Mouse (Mus musculus) hindbrain, embryonic 10.5 days (tissue): ENCODE measurements around the gene Trappc2. TPM values are rescaled to one million over a fixed set of nuclear protein-coding genes. Genes with fewer than 3 reads are reported as not detected.

ENCODE experiments used
- DNase-seq: peaks from one replicate; pipeline ENCODE4 v3.0.0-alpha.2; 2017; ENCODE audit warnings: low spot score
- H3K27ac ChIP-seq: fragments of 300-500 bp; sonication (generic); 2 replicates; pipeline ENCODE4 v1.5.1; 2016; ENCODE audit warnings: mild to moderate bottlenecking, moderate library complexity
- H3K27me3 ChIP-seq: fragments of 300-500 bp; sonication (generic); 2 replicates; pipeline ENCODE4 v1.6.1; 2016; ENCODE audit warnings: mild to moderate bottlenecking; ENCODE audit not compliant: poor library complexity, insufficient read depth, severe bottlenecking
- H3K36me3 ChIP-seq: fragments of 300-500 bp; sonication (generic); 2 replicates; pipeline ENCODE4 v1.6.1; 2016; ENCODE audit warnings: mild to moderate bottlenecking, moderate library complexity
- H3K4me1 ChIP-seq: fragments of 300-500 bp; sonication (generic); replicated peaks from 2 replicates; pipeline ENCODE4 v1.6.1; 2016; ENCODE audit warnings: mild to moderate bottlenecking
- H3K4me3 ChIP-seq: fragments of 300-500 bp; sonication (generic); 2 replicates; pipeline ENCODE4 v1.5.1; 2016; ENCODE audit warnings: mild to moderate bottlenecking, moderate library complexity
- H3K9me3 ChIP-seq: fragments of 300-500 bp; sonication (generic); 2 replicates; pipeline ENCODE4 v1.6.1; 2016; ENCODE audit warnings: mild to moderate bottlenecking, moderate library complexity
- WGBS: fragments of 180-500 bp; shearing (Covaris S2); methylation state at CpG from one replicate; pipeline ENCODE4 v1.1.7; 2016; 5-methylcytosine and 5-hydroxymethylcytosine counted together
- polyA plus RNA-seq: library from polyadenylated mRNA; unstranded; fragments of >200 nt; fragmentation: Nextera tagmentation; extraction: Ambion mirVana; gene quantifications from 2 replicates; pipeline ENCODE4 v1.2.1, GENCODE M21; 2016

Trappc2 gene
- 37.0 and 43.5 TPM in 2 replicates for polyA plus RNA-seq

DNA sequence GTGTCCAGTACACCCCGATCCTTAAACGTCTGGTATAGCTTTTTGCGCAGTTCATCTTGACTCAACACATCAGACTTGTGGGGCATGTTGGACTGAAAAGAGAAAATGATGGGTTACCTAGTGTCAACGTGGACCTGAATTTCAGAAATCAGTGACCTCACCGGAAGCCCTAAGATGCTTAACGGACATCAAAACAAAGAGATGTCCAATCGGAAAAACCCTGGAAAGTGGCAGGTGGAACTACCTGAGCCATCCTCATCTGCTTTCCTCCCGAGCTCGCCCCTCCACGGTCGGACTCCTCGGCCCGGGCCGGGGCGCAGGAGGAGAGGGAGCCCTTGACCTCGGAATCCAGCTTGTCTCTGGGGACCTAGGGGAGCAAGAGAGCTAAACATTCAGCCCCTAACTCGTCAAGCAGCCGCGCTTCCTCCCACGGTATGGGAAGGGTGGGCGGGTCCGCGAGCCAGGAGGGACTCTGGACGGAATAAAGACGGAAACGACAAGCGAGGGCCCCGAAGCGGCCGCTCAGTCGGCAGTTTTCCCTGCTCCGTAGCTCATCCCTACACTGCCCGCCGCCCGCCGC is at the start of gene Trappc2:
TSS of gene Trappc2 (plus strand) at position 539 of the 580 bp plus-strand sequence.
- Histone ChIP-seq H3K4me1 (peaks cover 12% of the 10 kb centered on the region; the same call in 1 of the 2 replicates), H3K36me3 (peaks cover under 1% of the 10 kb centered on the region; the same call in 1 of the 2 replicates), H3K9me3 (no peaks in the 10 kb centered on the region), H3K4me3 (peak within 1 kb of the TSS; percentile 64), H3K27me3 (peaks cover 56% of the 10 kb centered on the region), H3K27ac (peak within 1 kb of the TSS; percentile 92)
- peak; percentile 2 for DNase-seq
- 13% methylated on average over 34 of the region's 36 CpGs for WGBS

DNA sequence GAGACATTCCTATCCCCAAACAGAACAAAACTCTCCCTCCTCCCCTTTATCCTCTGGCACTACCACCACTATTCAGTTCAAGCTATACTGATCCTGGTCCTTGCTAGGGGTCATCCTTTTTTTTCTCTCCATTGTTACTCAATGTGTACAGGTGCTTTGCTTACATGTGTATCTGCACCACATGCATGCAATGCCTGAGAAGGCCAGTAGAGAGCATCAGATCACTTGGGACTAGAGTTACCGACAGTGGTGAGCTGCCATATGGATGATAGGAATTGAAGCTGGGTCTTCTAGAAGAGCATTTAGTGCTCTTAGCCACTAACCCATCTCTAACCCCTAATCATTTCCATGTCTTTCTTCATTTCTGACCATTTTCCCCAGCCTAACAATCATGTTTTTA is 46.6 kb upstream of the Trappc2 start:
- Histone ChIP-seq H3K27me3 (peaks cover 34% of the 10 kb centered on the region), H3K36me3 (peaks cover 12% of the 10 kb centered on the region), H3K9me3 (no peaks in the 10 kb centered on the region), H3K4me3 (no peak overlapping the region), H3K27ac (no peak overlapping the region), H3K4me1 (no peaks in the 10 kb centered on the region)
- no peak for DNase-seq
- WGBS: 79% methylated on average over 1 of the region's 1 CpGs

- Histone ChIP-seq H3K9me3 (no peaks in the 10 kb centered on the region), H3K4me1 (no peaks in the 10 kb centered on the region), H3K36me3 (peaks cover 44% of the 10 kb centered on the region), H3K27ac (no peak overlapping the region), H3K4me3 (no peak overlapping the region), H3K27me3 (peaks cover 40% of the 10 kb centered on the region)
- no peak for DNase-seq
These were observed 32.5 kb upstream of the Trappc2 start for GRCm38 (mm10) chrX:166407865-166408264.

DNA sequence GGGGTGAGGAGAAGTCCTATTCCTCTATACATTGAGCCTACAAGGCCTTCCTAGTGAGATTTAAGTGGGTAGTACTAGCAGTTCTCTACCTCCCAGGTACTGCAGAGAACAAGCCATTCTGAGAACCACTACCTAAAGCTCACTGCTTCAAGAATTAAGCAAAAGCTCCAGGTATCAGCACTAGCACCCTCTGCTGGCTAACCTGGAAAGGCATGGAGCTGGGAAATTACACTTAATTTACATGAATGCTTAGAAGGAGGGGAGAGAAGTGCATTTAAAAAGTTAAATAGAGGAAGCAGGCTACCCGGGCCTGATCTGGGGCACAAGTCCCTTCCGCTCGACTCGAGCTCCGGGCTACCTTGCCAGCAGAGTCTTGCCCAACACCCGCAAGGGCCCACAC is 24.2 kb upstream of the Trappc2 start:
- Histone ChIP-seq H3K9me3 (no peaks in the 10 kb centered on the region), H3K4me1 (no peaks in the 10 kb centered on the region), H3K27ac (no peak overlapping the region), H3K36me3 (peaks cover 5% of the 10 kb centered on the region; the same call in 1 of the 2 replicates), H3K27me3 (peaks cover 3% of the 10 kb centered on the region; the same call in 1 of the 2 replicates), H3K4me3 (no peak overlapping the region)
- DNase-seq: peak; percentile 4
- 87% methylated on average over 6 of the region's 6 CpGs for WGBS

- no peak overlapping the region for H3K27ac ChIP-seq
- peaks cover 19% of the 10 kb centered on the region for H3K27me3 ChIP-seq
- 0 out of 2 replicates have a peak, but pooled peaks cover 5% of the 10 kb centered on the region for H3K4me1 ChIP-seq
- WGBS: 80% methylated on average over 2 of the region's 2 CpGs
- no peaks in the 10 kb centered on the region for H3K9me3 ChIP-seq
- peaks cover 5% of the 10 kb centered on the region for H3K36me3 ChIP-seq
- no peak overlapping the region for H3K4me3 ChIP-seq
- no peak for DNase-seq
These were observed 5.6 kb upstream of the Trappc2 start for GRCm38 (mm10) chrX:166434812-166435211.

DNA sequence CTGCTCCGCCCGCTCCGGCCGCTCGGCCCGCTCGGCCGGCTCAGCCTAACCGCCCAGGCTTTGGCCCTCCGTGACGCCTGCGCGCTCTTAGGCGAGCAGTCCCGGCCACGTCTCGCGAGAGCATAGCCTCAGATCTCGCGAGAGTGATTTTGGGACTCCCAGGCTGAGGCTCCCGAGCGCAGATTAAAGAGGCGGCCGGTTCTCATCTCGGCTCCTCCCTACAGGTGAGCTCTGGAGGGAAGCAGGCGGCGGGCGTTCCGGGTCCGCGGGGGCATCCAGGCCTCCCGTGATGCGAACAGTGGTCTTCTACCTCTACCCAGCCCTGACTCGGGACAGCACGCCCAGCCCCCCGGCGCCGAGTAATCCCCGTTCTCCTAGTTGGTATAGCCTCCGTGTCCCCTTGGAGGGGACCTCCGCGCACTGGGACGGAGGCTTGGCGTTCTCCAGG is 266 bp downstream of the Trappc2 start, which contains the start of gene Ofd1:
TSS of gene Ofd1 (minus strand) at position 89 of the 448 bp plus-strand sequence.
- 15% methylated on average over 44 of the region's 44 CpGs for WGBS
- peak within 1 kb of the TSS; percentile 92 for H3K27ac ChIP-seq
- H3K4me3 ChIP-seq: peak within 1 kb of the TSS; percentile 64
- no peaks in the 10 kb centered on the region for H3K36me3 ChIP-seq
- H3K4me1 ChIP-seq: peaks cover 12% of the 10 kb centered on the region; the same call in 1 of the 2 replicates
- H3K9me3 ChIP-seq: no peaks in the 10 kb centered on the region
- peak; percentile 85 for DNase-seq
- peaks cover 60% of the 10 kb centered on the region for H3K27me3 ChIP-seq

- Histone ChIP-seq H3K4me1 (peaks cover 10% of the 10 kb centered on the region; the same call in 1 of the 2 replicates), H3K27ac (no peak overlapping the region), H3K9me3 (no peaks in the 10 kb centered on the region), H3K4me3 (no peak overlapping the region), H3K36me3 (peaks cover 6% of the 10 kb centered on the region; the same call in 1 of the 2 replicates), H3K27me3 (peaks cover 51% of the 10 kb centered on the region)
- no peak for DNase-seq
- WGBS: 83% methylated on average over 3 of the region's 3 CpGs
These were observed 4.2 kb downstream of the Trappc2 start for GRCm38 (mm10) chrX:166444552-166444951.

GRCm38 (mm10) chrX:166453532-166453931 is 13.2 kb downstream of the Trappc2 start:
- peaks cover 14% of the 10 kb centered on the region for H3K27me3 ChIP-seq
- WGBS: 86% methylated on average over 6 of the region's 6 CpGs
- no peaks in the 10 kb centered on the region for H3K4me1 ChIP-seq
- H3K27ac ChIP-seq: no peak overlapping the region
- H3K4me3 ChIP-seq: no peak overlapping the region
- no peaks in the 10 kb centered on the region for H3K9me3 ChIP-seq
- DNase-seq: no peak
- peaks cover 50% of the 10 kb centered on the region for H3K36me3 ChIP-seq

DNA sequence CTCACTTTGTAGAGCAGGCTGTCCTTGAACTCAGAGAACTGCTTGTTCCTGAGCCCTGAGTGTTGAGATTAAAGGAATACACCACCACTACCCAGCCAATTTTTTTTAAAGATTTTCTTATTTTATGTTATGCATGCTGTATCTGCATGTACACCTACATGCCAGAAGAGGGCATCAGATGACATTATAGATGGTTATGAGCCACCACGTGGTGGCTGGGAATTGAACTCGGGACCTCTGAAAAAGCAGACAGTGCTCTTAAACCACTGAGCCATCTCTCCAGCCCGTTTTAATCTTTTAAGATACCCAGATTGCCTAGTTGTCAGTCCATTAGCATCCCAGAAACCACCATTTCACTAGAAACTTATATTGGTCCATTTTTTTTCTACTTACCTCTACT is 14.0 kb downstream of the Trappc2 start:
- 76% methylated on average over 3 of the region's 3 CpGs for WGBS
- DNase-seq: no peak
- Histone ChIP-seq H3K9me3 (no peaks in the 10 kb centered on the region), H3K27ac (no peak overlapping the region), H3K27me3 (peaks cover 14% of the 10 kb centered on the region), H3K36me3 (peaks cover 46% of the 10 kb centered on the region), H3K4me1 (no peaks in the 10 kb centered on the region), H3K4me3 (no peak overlapping the region)

- 96% methylated on average over 1 of the region's 1 CpGs for WGBS
- DNase-seq: no peak
- no peaks in the 10 kb centered on the region for H3K4me1 ChIP-seq
- H3K27me3 ChIP-seq: peaks cover 11% of the 10 kb centered on the region
- no peak overlapping the region for H3K4me3 ChIP-seq
- no peak overlapping the region for H3K27ac ChIP-seq
- no peaks in the 10 kb centered on the region for H3K9me3 ChIP-seq
- peaks cover 46% of the 10 kb centered on the region for H3K36me3 ChIP-seq
These were observed 15.2 kb downstream of the Trappc2 start for GRCm38 (mm10) chrX:166455525-166455924.

GRCm38 (mm10) chrX:166468321-166468720 is 27.9 kb downstream of the Trappc2 start:
- Histone ChIP-seq H3K36me3 (peaks cover 37% of the 10 kb centered on the region), H3K4me1 (no peaks in the 10 kb centered on the region), H3K9me3 (no peaks in the 10 kb centered on the region), H3K4me3 (no peak overlapping the region), H3K27me3 (peaks cover 13% of the 10 kb centered on the region; the same call in 1 of the 2 replicates), H3K27ac (no peak overlapping the region)
- DNase-seq: no peak
- WGBS: 92% methylated on average over 7 of the region's 7 CpGs

DNA sequence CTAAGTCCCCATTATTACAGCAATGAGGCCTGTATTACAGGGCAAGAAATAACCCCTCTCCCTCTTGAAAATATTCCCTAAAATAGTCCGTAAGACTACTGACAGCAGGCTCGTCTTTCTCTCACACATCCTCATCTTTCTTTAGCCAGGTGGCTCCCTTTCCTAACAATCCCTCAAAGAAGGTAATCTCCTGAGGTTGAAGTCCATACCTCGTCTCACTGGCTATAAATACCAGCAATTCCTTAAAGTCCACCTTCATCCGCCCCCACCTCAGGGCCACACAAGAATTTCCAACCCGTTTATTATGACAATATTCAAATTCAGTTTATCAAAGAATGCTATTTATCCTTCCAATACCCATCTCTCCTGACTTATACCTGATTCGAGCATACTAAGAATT is 32.2 kb downstream of the Trappc2 start:
- peaks cover 38% of the 10 kb centered on the region for H3K36me3 ChIP-seq
- no peak overlapping the region for H3K4me3 ChIP-seq
- H3K27me3 ChIP-seq: peaks cover 17% of the 10 kb centered on the region; the same call in 1 of the 2 replicates
- no peaks in the 10 kb centered on the region for H3K9me3 ChIP-seq
- H3K4me1 ChIP-seq: no peaks in the 10 kb centered on the region
- 85% methylated on average over 6 of the region's 6 CpGs for WGBS
- no peak overlapping the region for H3K27ac ChIP-seq
- no peak for DNase-seq

GRCm38 (mm10) chrX:166477393-166477792 is 37.0 kb downstream of the Trappc2 start:
- Histone ChIP-seq H3K27ac (no peak overlapping the region), H3K9me3 (no peaks in the 10 kb centered on the region), H3K27me3 (peaks cover 20% of the 10 kb centered on the region), H3K4me1 (no peaks in the 10 kb centered on the region), H3K4me3 (no peak overlapping the region), H3K36me3 (peaks cover 11% of the 10 kb centered on the region)
- WGBS: 84% methylated on average over 6 of the region's 6 CpGs
- DNase-seq: no peak
